Mouse (Mus musculus) kidney, adult 2 months (tissue): Measurements from ENCODE around the gene 4930550C14Rik. TPM values are rescaled to one million over a fixed set of nuclear protein-coding genes. Genes with fewer than 3 reads are reported as not detected.

ENCODE experiments used
- DNase-seq: peaks from one replicate; pipeline ENCODE4 v3.0.0; 2021
- H3K27ac ChIP-seq: fragments of 200-500 bp; 2 replicates; pipeline ENCODE4 v1.5.1; 2012; ENCODE audit warnings: low read depth, low read length, control low read depth, inconsistent platforms; ENCODE audit not compliant: insufficient read depth
- H3K27me3 ChIP-seq: fragments of 200-500 bp; replicated peaks from 2 replicates; pipeline ENCODE4 v1.6.1; 2012; ENCODE audit warnings: mild to moderate bottlenecking, moderate library complexity, low read length, inconsistent platforms; ENCODE audit not compliant: control insufficient read depth, insufficient read depth
- H3K36me3 ChIP-seq: fragments of 200-500 bp; 2 replicates; pipeline ENCODE4 v1.6.1; 2012; ENCODE audit warnings: mild to moderate bottlenecking, moderate library complexity, low read length, inconsistent platforms; ENCODE audit not compliant: control insufficient read depth, insufficient read depth
- H3K4me1 ChIP-seq: fragments of 200-500 bp; 2 replicates; pipeline ENCODE4 v1.6.1; 2011; ENCODE audit warnings: low read length; ENCODE audit not compliant: control insufficient read depth, insufficient read depth
- H3K4me3 ChIP-seq: fragments of 200-500 bp; 2 replicates; pipeline ENCODE4 v1.5.1; 2011; ENCODE audit warnings: mild to moderate bottlenecking, low read depth, low read length, control low read depth; ENCODE audit not compliant: insufficient read depth
- CTCF ChIP-seq: fragments of 200-500 bp; conservative IDR thresholded peaks from 2 replicates; pipeline ENCODE4 v1.5.1; 2011; ENCODE audit warnings: low read depth, mild to moderate bottlenecking, control low read depth, low read length, moderate library complexity, mixed read lengths; ENCODE audit not compliant: insufficient read depth, insufficient read length
- POLR2A ChIP-seq: fragments of 200-500 bp; IDR thresholded peaks from one replicate; pipeline ENCODE4 v1.6.1; 2011; ENCODE audit warnings: low read depth, low read length, control low read depth
- WGBS: fragments of 180-500 bp; shearing (Covaris S2); methylation state at CpG from one replicate; pipeline ENCODE4 v1.1.7; 2018; 5-methylcytosine and 5-hydroxymethylcytosine counted together
- polyA plus RNA-seq: library from polyadenylated mRNA; depleted of rRNA; stranded (reverse); fragments of >200 nt; gene quantifications from 2 replicates; pipeline ENCODE4 v1.2.3, GENCODE M21; 2012; rRNA removed

4930550C14Rik gene
- 1.0 and 1.8 TPM in 2 replicates for polyA plus RNA-seq

GRCm38 (mm10) chr9:53402291-53402711 lies at the start of gene 4930550C14Rik:
TSS of gene 4930550C14Rik (plus strand) at chr9:53402325.
- DNase-seq = peak; percentile 76
- Histone ChIP-seq H3K36me3 (no peaks in the 10 kb centered on the region), H3K4me3 (peak within 1 kb of the TSS; percentile 16; the same call in 1 of the 2 replicates), H3K4me1 (peaks cover 7% of the 10 kb centered on the region; the same call in 1 of the 2 replicates), H3K27ac (peak within 1 kb of the TSS; percentile 46), H3K27me3 (no peaks in the 10 kb centered on the region)
- TF ChIP-seq POLR2A (no peak), CTCF (no peak)
- WGBS = 5% methylated on average over 11 of the region's 11 CpGs

GRCm38 (mm10) chr9:53353161-53353560 lies 49.0 kb upstream of the 4930550C14Rik start:
- no peak for DNase-seq
- H3K27me3 ChIP-seq = no peaks in the 10 kb centered on the region
- no peaks in the 10 kb centered on the region for H3K36me3 ChIP-seq
- no peak overlapping the region for H3K27ac ChIP-seq
- TF ChIP-seq CTCF = no peak
- TF ChIP-seq POLR2A = no peak
- H3K4me1 ChIP-seq = peaks cover 3% of the 10 kb centered on the region; the same call in 1 of the 2 replicates
- no peak overlapping the region for H3K4me3 ChIP-seq
- WGBS = 87% methylated on average over 5 of the region's 5 CpGs

- 36% methylated on average over 14 of the region's 14 CpGs for WGBS
Measured at GRCm38 (mm10) chr9:53356219-53357155, 45.6 kb upstream of the 4930550C14Rik start.

GRCm38 (mm10) chr9:53371339-53371738 lies 30.8 kb upstream of the 4930550C14Rik start:
- DNase-seq = no peak
- whole genome bisulfite sequencing = 56% methylated on average over 3 of the region's 3 CpGs
- Histone ChIP-seq H3K36me3 (no peaks in the 10 kb centered on the region; the same call in 1 of the 2 replicates), H3K27ac (no peak overlapping the region), H3K4me1 (no peaks in the 10 kb centered on the region), H3K4me3 (no peak overlapping the region), H3K27me3 (no peaks in the 10 kb centered on the region)
- TF ChIP-seq CTCF (no peak), POLR2A (no peak)

More at GRCm38 (mm10) chr9:53356219-53357155, 45.6 kb upstream of the 4930550C14Rik start:
- H3K27ac ChIP-seq = peak overlapping the region; percentile 29
- peak; percentile 49 for DNase-seq
- no peaks in the 10 kb centered on the region for H3K36me3 ChIP-seq
- H3K4me1 ChIP-seq = peaks cover 3% of the 10 kb centered on the region; the same call in 1 of the 2 replicates
- H3K27me3 ChIP-seq = no peaks in the 10 kb centered on the region
- H3K4me3 ChIP-seq = no peak overlapping the region
- TF ChIP-seq CTCF (no peak), POLR2A (no peak)

- H3K27ac ChIP-seq = no peak overlapping the region
- no peaks in the 10 kb centered on the region for H3K27me3 ChIP-seq
- no peaks in the 10 kb centered on the region for H3K4me1 ChIP-seq
- TF ChIP-seq POLR2A (no peak), CTCF (no peak)
- no peak for DNase-seq
- no peak overlapping the region for H3K4me3 ChIP-seq
- no peaks in the 10 kb centered on the region for H3K36me3 ChIP-seq
- WGBS = 73% methylated on average over 4 of the region's 4 CpGs
Measured at GRCm38 (mm10) chr9:53375907-53376306, 26.2 kb upstream of the 4930550C14Rik start.

- Histone ChIP-seq H3K4me1 (no peaks in the 10 kb centered on the region), H3K27ac (no peak overlapping the region), H3K4me3 (no peak overlapping the region), H3K27me3 (no peaks in the 10 kb centered on the region), H3K36me3 (no peaks in the 10 kb centered on the region)
- peak; percentile 48 for TF ChIP-seq CTCF
- no peak for TF ChIP-seq POLR2A
- DNase-seq = no peak
- WGBS = 89% methylated on average over 13 of the region's 13 CpGs
Measured at GRCm38 (mm10) chr9:53376820-53377219, 25.3 kb upstream of the 4930550C14Rik start.

- Histone ChIP-seq H3K27me3 (no peaks in the 10 kb centered on the region), H3K4me1 (no peaks in the 10 kb centered on the region), H3K27ac (no peak overlapping the region), H3K4me3 (no peak overlapping the region), H3K36me3 (no peaks in the 10 kb centered on the region)
- WGBS = 45% methylated on average over 5 of the region's 5 CpGs
- DNase-seq = no peak
- TF ChIP-seq POLR2A = no peak
Measured at GRCm38 (mm10) chr9:53377597-53377996, 24.5 kb upstream of the 4930550C14Rik start.
